Mouse (Mus musculus) intestine, embryonic 16.5 days (tissue): ENCODE data around the gene Il17f. TPM values are rescaled to one million over a fixed set of nuclear protein-coding genes. Genes with fewer than 3 reads are reported as not detected.

Source experiments
- ATAC-seq: fragments of 200-750 bp; cut with Nextera tagmentation; 2 replicates; pipeline ENCODE4 v1.8.0; 2017; ENCODE audit warnings: moderate TSS enrichment, moderate library complexity
- H3K27ac ChIP-seq: fragments of 300-500 bp; sonication (generic); 2 replicates; pipeline ENCODE4 v1.5.1; 2014; ENCODE audit warnings: mild to moderate bottlenecking, low read length
- H3K27me3 ChIP-seq: fragments of 300-500 bp; sonication (generic); replicated peaks from 2 replicates; pipeline ENCODE4 v1.6.1; 2014; ENCODE audit warnings: low read length, control low read depth, mixed read lengths; ENCODE audit not compliant: control insufficient read depth, insufficient read depth
- H3K36me3 ChIP-seq: fragments of 300-500 bp; sonication (generic); 2 replicates; pipeline ENCODE4 v1.6.1; 2014; ENCODE audit warnings: low read length, control low read depth; ENCODE audit not compliant: control insufficient read depth, insufficient read depth
- H3K4me1 ChIP-seq: fragments of 300-500 bp; sonication (generic); 2 replicates; pipeline ENCODE4 v1.6.1; 2014; ENCODE audit warnings: low read length, control low read depth, mixed read lengths; ENCODE audit not compliant: control insufficient read depth, insufficient read depth
- H3K4me2 ChIP-seq: fragments of 300-500 bp; sonication (generic); 2 replicates; pipeline ENCODE4 v1.6.1; 2014; ENCODE audit warnings: low read depth, low read length, control low read depth
- H3K4me3 ChIP-seq: fragments of 300-500 bp; sonication (generic); 2 replicates; pipeline ENCODE4 v1.5.1; 2014; ENCODE audit warnings: mild to moderate bottlenecking, low read length
- H3K9ac ChIP-seq: fragments of 300-500 bp; sonication (generic); 2 replicates; pipeline ENCODE4 v1.6.1; 2014; ENCODE audit warnings: low read depth, low read length
- H3K9me3 ChIP-seq: fragments of 300-500 bp; sonication (generic); 2 replicates; pipeline ENCODE4 v1.6.1; 2016; ENCODE audit warnings: low read length, control low read depth; ENCODE audit not compliant: control insufficient read depth
- WGBS: fragments of 180-500 bp; shearing (Covaris S2); extraction: QIAGEN DNeasy Blood & Tissue Kit; methylation state at CpG from one replicate; pipeline ENCODE4 v1.1.7; 2014; 5-methylcytosine and 5-hydroxymethylcytosine counted together
- polyA plus RNA-seq: library from polyadenylated mRNA; unstranded; fragments of >200 nt; fragmentation: Nextera tagmentation; extraction: Ambion mirVana; gene quantifications from 2 replicates; pipeline ENCODE4 v1.2.1, GENCODE M21; 2015

Il17f gene
- polyA plus RNA-seq, 1 experiment from 2014 or later, result not detected

DNA sequence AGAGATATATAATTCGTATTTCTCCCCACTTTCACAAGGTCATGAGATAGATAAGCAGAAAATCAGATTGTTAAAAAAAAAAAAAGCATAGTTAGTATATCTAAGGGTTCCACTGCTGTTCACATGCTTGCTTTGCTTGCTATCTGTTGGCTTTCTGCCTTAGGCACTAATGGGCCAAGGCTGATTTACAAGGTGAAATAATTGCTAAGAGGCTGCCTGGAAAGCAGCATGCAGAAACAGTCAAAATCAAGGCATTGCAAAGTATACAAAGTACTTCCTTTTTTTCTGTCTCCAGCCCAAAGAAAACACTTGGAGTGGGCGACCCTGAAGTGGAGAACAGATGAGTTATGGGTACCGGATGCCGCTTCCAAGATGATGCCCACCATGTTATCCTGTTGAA, 30.5 kb upstream of the Il17f start:
- no peaks in the 10 kb centered on the region for H3K27me3 ChIP-seq
- H3K36me3 ChIP-seq, result peaks cover 5% of the 10 kb centered on the region
- peaks cover 5% of the 10 kb centered on the region for H3K4me1 ChIP-seq
- WGBS, result 87% methylated on average over 4 of the region's 4 CpGs
- H3K4me3 ChIP-seq, result no peak overlapping the region
- H3K27ac ChIP-seq, result no peak overlapping the region
- H3K4me2 ChIP-seq, result no peak overlapping the region
- no peaks in the 10 kb centered on the region for H3K9me3 ChIP-seq
- H3K9ac ChIP-seq, result no peak overlapping the region
- ATAC-seq, result no peak

DNA sequence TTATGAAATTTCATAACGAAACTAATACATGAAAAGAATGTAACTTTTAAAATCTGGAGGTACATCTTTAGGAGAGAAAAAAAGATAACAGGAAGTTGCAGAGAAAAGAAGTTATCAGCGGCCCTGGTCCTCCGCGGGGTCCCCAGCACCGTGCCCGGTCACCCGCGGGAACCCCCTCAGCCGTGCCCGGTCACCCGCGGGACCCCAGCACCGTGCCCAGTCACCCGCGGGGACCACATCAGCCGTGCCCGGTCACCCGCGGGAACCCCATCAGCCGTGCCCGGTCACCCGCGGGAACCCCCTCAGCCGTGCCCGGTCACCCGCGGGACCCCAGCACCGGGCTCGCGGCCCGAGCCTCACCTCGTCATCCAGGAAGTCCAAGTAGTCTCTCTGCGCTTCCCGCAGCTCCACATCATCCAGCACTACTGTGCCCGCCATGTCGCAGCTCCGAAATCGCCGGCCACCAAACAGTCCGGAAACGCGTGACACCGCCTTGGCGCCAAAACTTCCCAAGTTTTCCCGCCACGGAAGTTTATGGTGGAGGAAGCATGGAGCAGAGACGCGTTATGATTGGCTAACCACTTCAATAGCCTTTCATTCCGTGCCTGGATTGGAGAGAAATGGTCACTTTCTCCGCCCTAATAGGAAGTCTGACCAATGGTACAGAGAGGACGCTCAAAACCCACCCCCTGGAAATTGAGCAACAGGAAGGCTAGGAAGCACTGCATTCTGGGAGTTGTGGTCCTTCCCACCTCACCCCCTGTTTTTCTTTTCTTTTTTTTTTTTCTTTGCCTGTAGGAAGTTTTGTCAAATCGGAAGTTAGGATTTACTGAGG, 29.6 kb upstream of the Il17f start, which contains the start of gene Mcm3:
Gene Mcm3 (minus strand): TSS at position 542 of the 835 bp plus-strand sequence.
- peak; percentile 100 for ATAC-seq
- peak within 1 kb of the TSS; percentile 24; the same call in 1 of the 2 replicates for H3K27ac ChIP-seq
- H3K4me3 ChIP-seq, result peak within 1 kb of the TSS; percentile 62
- H3K9me3 ChIP-seq, result no peaks in the 10 kb centered on the region
- peaks cover 5% of the 10 kb centered on the region for H3K4me1 ChIP-seq
- peaks cover 5% of the 10 kb centered on the region for H3K36me3 ChIP-seq
- under 1% methylated on average over 52 of the region's 52 CpGs for WGBS
- peak within 1 kb of the TSS; percentile 59 for H3K4me2 ChIP-seq
- H3K9ac ChIP-seq, result peak within 1 kb of the TSS; percentile 75
- no peaks in the 10 kb centered on the region for H3K27me3 ChIP-seq

DNA sequence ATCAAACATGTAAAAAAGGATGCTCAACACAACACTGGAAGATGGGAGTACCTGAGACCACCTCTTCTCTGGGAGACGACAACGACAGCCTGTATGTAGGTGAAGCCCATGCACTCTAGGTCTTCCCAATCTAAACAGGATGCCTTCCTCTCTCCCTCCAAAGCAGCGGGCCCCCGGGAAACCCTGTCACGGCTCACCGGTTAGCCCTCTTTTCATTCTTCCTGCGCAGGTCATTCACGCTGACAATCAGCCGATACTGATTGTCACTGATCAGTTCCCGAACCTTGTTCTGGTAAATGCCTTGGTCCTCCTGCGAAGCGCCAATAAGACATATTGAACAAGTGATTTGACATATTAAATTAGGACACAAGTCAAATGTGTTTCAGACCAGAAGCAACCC, 27.2 kb upstream of the Il17f start:
- H3K27me3 ChIP-seq, result no peaks in the 10 kb centered on the region
- H3K27ac ChIP-seq, result no peak overlapping the region
- H3K36me3 ChIP-seq, result peaks cover 8% of the 10 kb centered on the region
- H3K4me1 ChIP-seq, result peaks cover 5% of the 10 kb centered on the region
- ATAC-seq, result no peak
- no peak overlapping the region for H3K4me2 ChIP-seq
- no peak overlapping the region for H3K9ac ChIP-seq
- H3K9me3 ChIP-seq, result no peaks in the 10 kb centered on the region
- H3K4me3 ChIP-seq, result no peak overlapping the region
- 87% methylated on average over 12 of the region's 12 CpGs for WGBS

DNA sequence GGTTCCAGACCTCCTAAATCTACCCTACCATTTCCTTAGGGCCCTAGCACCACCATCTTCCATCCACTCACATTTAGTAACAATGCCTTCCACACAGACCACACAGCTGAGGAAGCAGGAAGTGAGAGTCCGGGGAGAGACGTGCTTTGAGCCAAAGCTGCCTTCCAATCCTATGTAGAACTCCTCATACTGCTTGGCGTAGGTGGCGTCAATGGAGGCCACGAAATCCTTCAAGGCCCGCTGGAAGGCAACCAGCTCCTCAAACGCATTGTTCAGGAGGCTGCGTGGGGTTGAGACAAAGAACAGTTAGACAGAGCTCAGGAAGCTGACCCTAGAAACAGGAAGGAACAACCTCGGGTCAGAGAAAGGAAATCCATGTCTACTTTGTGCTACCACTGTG, 26.8 kb upstream of the Il17f start:
- Histone ChIP-seq H3K4me2 (no peak overlapping the region), H3K4me1 (peaks cover 5% of the 10 kb centered on the region), H3K27me3 (no peaks in the 10 kb centered on the region), H3K9ac (no peak overlapping the region), H3K27ac (no peak overlapping the region), H3K36me3 (peaks cover 8% of the 10 kb centered on the region), H3K9me3 (no peaks in the 10 kb centered on the region), H3K4me3 (no peak overlapping the region)
- WGBS, result 83% methylated on average over 9 of the region's 9 CpGs
- no peak for ATAC-seq

DNA sequence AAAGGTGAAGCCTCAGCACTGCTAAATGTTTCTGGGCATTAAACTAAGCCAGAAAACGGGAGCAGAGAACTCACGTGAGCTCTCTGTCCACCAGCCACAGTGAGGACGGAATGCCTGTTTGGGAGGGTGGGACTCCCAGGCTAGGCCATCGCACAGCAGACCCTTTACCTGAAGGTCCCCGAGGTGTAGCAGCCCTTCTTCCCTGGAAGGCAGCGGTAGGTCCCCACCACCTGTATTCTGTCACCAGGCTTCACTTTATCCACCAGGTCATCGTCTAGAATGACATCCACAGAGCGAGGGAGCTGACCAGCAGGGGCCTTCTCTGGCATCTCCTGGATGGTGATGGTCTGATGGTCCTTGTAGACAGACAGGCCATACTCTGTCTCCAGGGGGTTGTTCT, 24.1 kb upstream of the Il17f start:
- H3K4me2 ChIP-seq, result no peak overlapping the region
- no peak overlapping the region for H3K4me3 ChIP-seq
- no peaks in the 10 kb centered on the region for H3K27me3 ChIP-seq
- no peak for ATAC-seq
- peaks cover 5% of the 10 kb centered on the region for H3K4me1 ChIP-seq
- no peaks in the 10 kb centered on the region for H3K9me3 ChIP-seq
- no peak overlapping the region for H3K9ac ChIP-seq
- 90% methylated on average over 8 of the region's 8 CpGs for WGBS
- no peak overlapping the region for H3K27ac ChIP-seq
- H3K36me3 ChIP-seq, result peaks cover 12% of the 10 kb centered on the region

DNA sequence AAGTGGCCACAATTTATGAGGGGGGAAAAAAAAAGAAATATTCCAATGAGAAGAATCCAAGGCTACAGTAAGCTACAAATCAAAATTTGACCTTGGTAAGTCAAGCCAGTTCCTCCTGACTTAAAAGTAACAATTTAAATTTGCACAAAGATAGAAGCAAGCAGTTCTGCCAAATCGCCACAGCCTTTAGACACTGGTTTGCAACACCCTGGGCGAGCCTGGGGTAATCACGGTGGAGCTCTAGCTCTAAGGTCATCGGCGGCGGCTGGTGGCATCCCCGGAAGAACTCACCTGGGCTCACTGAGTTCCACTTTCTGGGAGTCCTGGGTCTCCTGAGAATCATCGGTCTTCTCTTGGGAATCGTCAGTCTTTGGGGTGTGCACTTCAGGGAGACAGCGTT, 14.1 kb upstream of the Il17f start:
- peaks cover 57% of the 10 kb centered on the region for H3K36me3 ChIP-seq
- no peak overlapping the region for H3K27ac ChIP-seq

DNA sequence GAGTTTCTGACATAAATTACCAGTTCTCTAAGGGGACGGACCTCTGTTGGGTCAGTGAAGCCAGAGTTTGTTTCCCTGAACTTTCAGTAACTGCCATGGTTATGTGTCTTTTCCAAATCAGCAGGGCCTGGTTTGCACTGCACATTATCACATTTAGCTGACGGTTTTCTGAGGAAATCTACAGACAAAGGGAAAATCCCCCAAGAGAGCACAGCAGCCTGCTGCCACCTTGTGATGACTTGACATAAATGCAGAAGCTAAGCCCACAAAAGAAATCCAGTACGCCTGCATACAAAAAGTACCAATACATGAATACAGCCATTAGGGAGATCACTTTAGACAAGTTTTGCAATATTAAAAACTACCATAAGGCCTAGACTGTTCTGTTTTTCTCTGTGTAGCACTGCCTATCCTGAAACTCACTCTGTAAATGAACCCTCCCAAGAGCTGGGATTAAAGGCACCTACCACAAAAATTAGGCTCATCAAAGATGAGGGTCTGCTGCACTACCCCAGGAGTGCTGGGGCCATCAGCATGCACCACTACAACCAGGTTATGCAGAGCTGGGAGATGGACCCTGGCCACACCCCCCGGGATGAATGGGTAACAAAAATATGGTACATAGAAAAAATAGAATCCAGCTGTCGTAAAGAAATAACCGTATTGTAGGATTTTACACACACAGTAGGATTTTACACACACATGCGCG, 11.4 kb upstream of the Il17f start:
- Histone ChIP-seq H3K9ac (no peak overlapping the region), H3K9me3 (no peaks in the 10 kb centered on the region), H3K36me3 (peaks cover 37% of the 10 kb centered on the region), H3K4me3 (no peak overlapping the region), H3K4me2 (no peak overlapping the region), H3K27ac (no peak overlapping the region), H3K4me1 (no peaks in the 10 kb centered on the region), H3K27me3 (no peaks in the 10 kb centered on the region)
- ATAC-seq, result 0 out of 2 replicates have a peak, but pooled peaks have one; percentile 18
- 79% methylated on average over 8 of the region's 8 CpGs for WGBS

More for the DNA sequence above, 14.1 kb upstream of the Il17f start:
- 93% methylated on average over 10 of the region's 10 CpGs for WGBS
- H3K4me1 ChIP-seq, result no peaks in the 10 kb centered on the region
- H3K4me3 ChIP-seq, result no peak overlapping the region
- no peak for ATAC-seq
- no peaks in the 10 kb centered on the region for H3K9me3 ChIP-seq
- no peak overlapping the region for H3K4me2 ChIP-seq
- H3K27me3 ChIP-seq, result no peaks in the 10 kb centered on the region
- no peak overlapping the region for H3K9ac ChIP-seq

DNA sequence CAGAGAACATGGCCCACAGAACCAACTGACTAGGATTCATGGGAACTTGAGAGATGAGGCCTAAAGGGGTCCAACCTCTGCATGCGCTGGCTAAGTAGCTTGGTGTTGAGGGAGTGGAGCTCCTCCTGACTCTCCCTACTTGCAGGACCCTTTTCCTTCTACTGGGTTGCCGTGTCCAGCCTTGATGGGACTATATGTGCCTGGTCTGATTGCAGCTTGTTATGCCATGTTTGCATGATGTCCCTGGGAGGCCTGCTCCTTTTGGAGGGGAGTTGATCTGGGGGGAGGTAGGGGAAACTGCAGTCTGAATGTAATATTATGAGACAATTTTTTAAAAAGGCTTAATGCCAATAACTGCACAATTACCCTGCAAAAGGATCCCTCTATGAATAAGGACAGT, 10.9 kb upstream of the Il17f start:
- no peak overlapping the region for H3K4me2 ChIP-seq
- H3K9ac ChIP-seq, result no peak overlapping the region
- H3K27ac ChIP-seq, result no peak overlapping the region
- H3K4me1 ChIP-seq, result no peaks in the 10 kb centered on the region
- no peak overlapping the region for H3K4me3 ChIP-seq
- H3K27me3 ChIP-seq, result no peaks in the 10 kb centered on the region
- 98% methylated on average over 2 of the region's 2 CpGs for WGBS
- peaks cover 31% of the 10 kb centered on the region for H3K36me3 ChIP-seq
- no peaks in the 10 kb centered on the region for H3K9me3 ChIP-seq
- ATAC-seq, result no peak

DNA sequence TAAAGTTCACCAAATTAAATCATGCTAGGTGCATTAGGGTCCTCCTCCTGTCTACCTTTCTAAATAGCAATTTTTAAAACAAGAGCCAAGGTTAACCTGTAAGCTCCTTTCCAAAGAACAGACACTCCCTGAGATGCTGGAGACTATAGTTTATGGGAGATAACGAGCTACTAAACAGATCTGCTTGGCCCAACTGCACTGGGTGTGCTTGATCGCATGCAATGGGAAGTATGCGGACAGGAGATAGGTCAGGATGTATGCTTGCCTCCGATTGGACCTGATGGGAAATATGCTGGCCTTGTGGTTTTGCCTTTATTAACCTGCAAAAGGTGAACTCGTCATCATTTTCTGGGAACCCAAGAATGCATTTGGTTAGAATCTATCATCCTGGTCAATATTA, 4.8 kb upstream of the Il17f start:
- WGBS, result 91% methylated on average over 5 of the region's 5 CpGs
- no peak overlapping the region for H3K9ac ChIP-seq

More for the DNA sequence above, 4.8 kb upstream of the Il17f start:
- Histone ChIP-seq H3K4me2 (no peak overlapping the region), H3K36me3 (peaks cover 7% of the 10 kb centered on the region), H3K4me1 (no peaks in the 10 kb centered on the region), H3K27ac (no peak overlapping the region), H3K4me3 (no peak overlapping the region), H3K9me3 (no peaks in the 10 kb centered on the region), H3K27me3 (no peaks in the 10 kb centered on the region)
- ATAC-seq, result no peak
